Mouse (Mus musculus) limb, embryonic 14.5 days (tissue): Measurements from ENCODE around the gene B430218F22Rik. TPM values are rescaled to one million over a fixed set of nuclear protein-coding genes. Genes with fewer than 3 reads are reported as not detected.
A peak's percentile ranks its signal among the peaks of the same experiment; 100 is the strongest.

Source experiments
- ATAC-seq: fragments of 200-750 bp; cut with Nextera tagmentation; 2 replicates; pipeline ENCODE4 v1.8.0; 2017; ENCODE audit warnings: low read depth, moderate number of reproducible peaks, moderate TSS enrichment; ENCODE audit not compliant: low FRiP score
- DNase-seq: peaks from one replicate; pipeline ENCODE4 v3.0.0-alpha.2; 2015; ENCODE audit warnings: low spot score
- H3K27ac ChIP-seq: fragments of 300-500 bp; sonication (generic); replicated peaks from 2 replicates; pipeline ENCODE4 v1.5.1; 2014; ENCODE audit warnings: low read depth, mild to moderate bottlenecking, low read length, moderate library complexity, mixed read lengths
- H3K27me3 ChIP-seq: fragments of 300-500 bp; sonication (generic); 2 replicates; pipeline ENCODE4 v1.6.1; 2014; ENCODE audit warnings: low read length, mixed read lengths; ENCODE audit not compliant: control insufficient read depth, insufficient read depth
- H3K36me3 ChIP-seq: fragments of 300-500 bp; sonication (generic); 2 replicates; pipeline ENCODE4 v1.6.1; 2014; ENCODE audit warnings: mild to moderate bottlenecking, low read length, moderate library complexity, mixed read lengths; ENCODE audit not compliant: control insufficient read depth, insufficient read depth
- H3K4me1 ChIP-seq: fragments of 300-500 bp; sonication (generic); 2 replicates; pipeline ENCODE4 v1.6.1; 2014; ENCODE audit warnings: antibody characterized with exemption, low read length, mixed read lengths; ENCODE audit not compliant: control insufficient read depth, insufficient read depth
- H3K4me2 ChIP-seq: fragments of 300-500 bp; sonication (generic); replicated peaks from 2 replicates; pipeline ENCODE4 v1.6.1; 2014; ENCODE audit warnings: low read depth, mild to moderate bottlenecking, low read length, moderate library complexity; ENCODE audit not compliant: severe bottlenecking
- H3K4me3 ChIP-seq: fragments of 300-500 bp; sonication (generic); replicated peaks from 2 replicates; pipeline ENCODE4 v1.5.1; 2014; ENCODE audit warnings: low read length
- H3K9ac ChIP-seq: fragments of 300-500 bp; sonication (generic); 2 replicates; pipeline ENCODE4 v1.6.1; 2014; ENCODE audit warnings: mild to moderate bottlenecking, low read depth, low read length, moderate library complexity; ENCODE audit not compliant: severe bottlenecking
- H3K9me3 ChIP-seq: fragments of 300-500 bp; sonication (generic); 2 replicates; pipeline ENCODE4 v1.6.1; 2016; ENCODE audit warnings: low read length; ENCODE audit not compliant: control insufficient read depth
- POLR2A ChIP-seq: fragments of 200-500 bp; IDR thresholded peaks from 2 replicates; pipeline ENCODE4 v1.8.0; 2012; ENCODE audit warnings: inconsistent platforms, mild to moderate bottlenecking, moderate library complexity, borderline replicate concordance; ENCODE audit not compliant: insufficient read depth, insufficient read length; ENCODE audit errors: extremely low read depth
- WGBS: fragments of 180-500 bp; shearing (Covaris S2); extraction: QIAGEN DNeasy Blood & Tissue Kit; methylation state at CpG from one replicate; pipeline ENCODE4 v1.1.7; 2014; 5-methylcytosine and 5-hydroxymethylcytosine counted together
- polyA plus RNA-seq, 2 experiments: library from polyadenylated mRNA; depleted of rRNA in 1 of 2; stranded (reverse) in 1 of 2; unstranded in 1 of 2; fragments of >200 nt; fragmentation: Nextera tagmentation in 1 of 2; extraction: Ambion mirVana in 1 of 2; gene quantifications; 2 replicates each; pipeline versions ENCODE4 v1.2.1 to v1.2.3; 2012 to 2014

The B430218F22Rik gene
- polyA plus RNA-seq, 2 experiments, result 0.38 to 0.56 TPM

GRCm38 (mm10) chr13:118403544-118403943 is 17.1 kb downstream of the B430218F22Rik start:
- Histone ChIP-seq H3K4me1 (no peaks in the 10 kb centered on the region), H3K4me3 (no peak overlapping the region), H3K27me3 (no peaks in the 10 kb centered on the region), H3K9ac (no peak overlapping the region), H3K27ac (no peak overlapping the region), H3K9me3 (no peaks in the 10 kb centered on the region), H3K4me2 (no peak overlapping the region), H3K36me3 (no peaks in the 10 kb centered on the region)
- DNase-seq (peak; percentile 83), ATAC-seq (no peak)
- TF ChIP-seq POLR2A, result no peak

GRCm38 (mm10) chr13:118411297-118411992 is 25.0 kb downstream of the B430218F22Rik start:
- no peaks in the 10 kb centered on the region for H3K27me3 ChIP-seq
- DNase-seq (no peak), ATAC-seq (no peak)
- H3K9me3 ChIP-seq, result no peaks in the 10 kb centered on the region
- TF ChIP-seq POLR2A, result no peak
- H3K4me1 ChIP-seq, result no peaks in the 10 kb centered on the region
- H3K4me2 ChIP-seq, result no peak overlapping the region
- no peaks in the 10 kb centered on the region for H3K36me3 ChIP-seq
- H3K27ac ChIP-seq, result no peak overlapping the region
- no peak overlapping the region for H3K4me3 ChIP-seq
- H3K9ac ChIP-seq, result no peak overlapping the region
- 79% methylated on average over 6 of the region's 6 CpGs for WGBS

GRCm38 (mm10) chr13:118418163-118418562 is 31.7 kb downstream of the B430218F22Rik start:
- Histone ChIP-seq H3K27me3 (no peaks in the 10 kb centered on the region), H3K4me3 (no peak overlapping the region), H3K27ac (no peak overlapping the region), H3K9ac (no peak overlapping the region), H3K9me3 (no peaks in the 10 kb centered on the region), H3K4me1 (no peaks in the 10 kb centered on the region), H3K4me2 (no peak overlapping the region), H3K36me3 (no peaks in the 10 kb centered on the region)
- DNase-seq (no peak), ATAC-seq (no peak)
- WGBS, result 44% methylated on average over 4 of the region's 4 CpGs
- TF ChIP-seq POLR2A, result no peak

GRCm38 (mm10) chr13:118420408-118420807 is 34.0 kb downstream of the B430218F22Rik start:
- no peaks in the 10 kb centered on the region for H3K36me3 ChIP-seq
- TF ChIP-seq POLR2A, result no peak
- 71% methylated on average over 1 of the region's 1 CpGs for WGBS
- H3K27me3 ChIP-seq, result no peaks in the 10 kb centered on the region
- H3K9ac ChIP-seq, result no peak overlapping the region
- no peak overlapping the region for H3K27ac ChIP-seq
- no peak for DNase-seq
- no peak for ATAC-seq
- H3K4me1 ChIP-seq, result no peaks in the 10 kb centered on the region
- H3K9me3 ChIP-seq, result no peaks in the 10 kb centered on the region
- no peak overlapping the region for H3K4me2 ChIP-seq
- no peak overlapping the region for H3K4me3 ChIP-seq

GRCm38 (mm10) chr13:118420847-118421246 is 34.4 kb downstream of the B430218F22Rik start:
- WGBS, result 72% methylated on average over 1 of the region's 1 CpGs
- H3K9ac ChIP-seq, result no peak overlapping the region
- H3K4me1 ChIP-seq, result no peaks in the 10 kb centered on the region
- H3K9me3 ChIP-seq, result no peaks in the 10 kb centered on the region
- TF ChIP-seq POLR2A, result no peak
- no peak overlapping the region for H3K4me2 ChIP-seq
- no peaks in the 10 kb centered on the region for H3K36me3 ChIP-seq
- H3K4me3 ChIP-seq, result no peak overlapping the region
- DNase-seq, result no peak
- H3K27ac ChIP-seq, result no peak overlapping the region
- ATAC-seq, result no peak
- H3K27me3 ChIP-seq, result no peaks in the 10 kb centered on the region

Other genes starting within 250 kb of the B430218F22Rik start
- 21.1 and 23.1 TPM in 2 replicates for gene Mrps30, start 622 bp downstream of the B430218F22Rik start, polyA plus RNA-seq (2012; rRNA removed)
- gene Mrps30, start 622 bp downstream of the B430218F22Rik start, polyA plus RNA-seq (2014; fragmentation: Nextera tagmentation; extraction: Ambion mirVana), result 30.6 and 30.9 TPM in 2 replicates